Mouse (Mus musculus): Measurements from ENCODE around the gene Gm5617.
"Not testable (repeated sequence)": the region's sequence is repeated elsewhere in the genome, so short reads cannot be mapped to it uniquely, and the experiment has no call there.

The Gm5617 gene

GRCm38 (mm10) chr9:48503001-48503400 lies 7.8 kb downstream of the Gm5617 start:
- no peak for DNase-seq

GRCm38 (mm10) chr9:48504741-48505365 lies 9.6 kb downstream of the Gm5617 start:
- no peak for DNase-seq

- no peak for DNase-seq
Observed at GRCm38 (mm10) chr9:48510134-48510533, 14.9 kb downstream of the Gm5617 start.

GRCm38 (mm10) chr9:48515332-48515731 lies 20.1 kb downstream of the Gm5617 start:
- no peak for DNase-seq

- DNase-seq, result no peak
Observed at GRCm38 (mm10) chr9:48516615-48517371, 21.6 kb downstream of the Gm5617 start.

GRCm38 (mm10) chr9:48517372-48518130 lies 22.3 kb downstream of the Gm5617 start:
- DNase-seq, result no peak

GRCm38 (mm10) chr9:48520405-48520804 lies 25.2 kb downstream of the Gm5617 start:
- DNase-seq, result not testable (repeated sequence)

GRCm38 (mm10) chr9:48525566-48525965 lies 30.3 kb downstream of the Gm5617 start:
- no peak for DNase-seq

- no peak for DNase-seq
Observed at GRCm38 (mm10) chr9:48526520-48526919, 31.3 kb downstream of the Gm5617 start.

- no peak for DNase-seq
Observed at GRCm38 (mm10) chr9:48531294-48531693, 36.1 kb downstream of the Gm5617 start.

GRCm38 (mm10) chr9:48532203-48532602 lies 37.0 kb downstream of the Gm5617 start:
- no peak for DNase-seq

GRCm38 (mm10) chr9:48532730-48533129 lies 37.5 kb downstream of the Gm5617 start:
- DNase-seq, result no peak

- no peak for DNase-seq
Observed at GRCm38 (mm10) chr9:48536414-48536813, 41.2 kb downstream of the Gm5617 start.

GRCm38 (mm10) chr9:48537616-48538015 lies 42.4 kb downstream of the Gm5617 start:
- not testable (repeated sequence) for DNase-seq

- DNase-seq, result no peak
Observed at GRCm38 (mm10) chr9:48538044-48538645, 42.9 kb downstream of the Gm5617 start.

GRCm38 (mm10) chr9:48538688-48539087 lies 43.4 kb downstream of the Gm5617 start:
- DNase-seq, result peak in 1 of 2 experiments; percentile 24
